Mouse (Mus musculus): ENCODE results near the gene Hspa12b. TPM values are rescaled to one million over a fixed set of nuclear protein-coding genes. Genes with fewer than 3 reads are reported as not detected.

Hspa12b gene
- polyA plus RNA-seq, 1 experiment from 2014 or later = 10.8 TPM

DNA sequence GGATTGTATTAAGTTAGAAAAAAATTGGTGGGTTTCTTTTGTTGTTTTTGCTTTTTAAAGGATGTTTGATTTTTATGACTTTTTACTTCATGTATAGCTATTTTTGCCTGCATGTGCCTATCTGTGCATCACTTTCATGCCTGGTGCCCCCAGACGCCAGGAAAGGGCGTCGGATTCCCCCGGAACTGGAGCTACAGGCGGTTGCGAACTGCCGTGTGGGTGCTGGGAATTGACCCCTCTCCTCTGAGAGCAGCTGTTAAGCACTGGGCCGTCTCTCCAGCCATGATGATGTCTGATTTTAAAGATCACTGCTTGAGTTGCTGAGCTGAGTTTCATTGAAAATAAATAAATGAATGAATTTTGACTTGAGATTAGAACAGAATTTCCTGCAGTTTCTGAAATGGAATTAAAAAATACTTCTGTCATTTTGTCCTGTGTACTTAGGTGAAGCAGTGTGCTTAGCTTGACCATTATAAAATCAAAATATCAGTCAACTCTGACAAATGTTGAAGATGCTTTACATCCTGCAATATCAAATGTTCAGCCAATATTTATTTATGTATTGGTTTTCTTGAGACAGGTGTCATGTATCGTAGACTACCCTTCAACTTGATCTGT lies 6.0 kb downstream of the Hspa12b start, which contains the start of gene Gm11037:
Gene Gm11037, plus strand, starts transcription at position 568 of the 618 bp plus-strand sequence.
- no peak within 1 kb of the TSS for H3K4me3 ChIP-seq
- peaks cover 2% of the 10 kb centered on the region; the same call in 1 of the 2 replicates for H3K36me3 ChIP-seq
- no peak for DNase-seq (ENCODE audit: low spot score)
- 87% methylated on average over 9 of the region's 9 CpGs for WGBS
- no peaks in the 10 kb centered on the region for H3K27me3 ChIP-seq (ENCODE audit: insufficient read depth, poor library complexity, severe bottlenecking)
- peak within 1 kb of the TSS; percentile 89 for H3K27ac ChIP-seq
- no peaks in the 10 kb centered on the region for H3K9me3 ChIP-seq
- peaks cover 56% of the 10 kb centered on the region for H3K4me1 ChIP-seq

DNA sequence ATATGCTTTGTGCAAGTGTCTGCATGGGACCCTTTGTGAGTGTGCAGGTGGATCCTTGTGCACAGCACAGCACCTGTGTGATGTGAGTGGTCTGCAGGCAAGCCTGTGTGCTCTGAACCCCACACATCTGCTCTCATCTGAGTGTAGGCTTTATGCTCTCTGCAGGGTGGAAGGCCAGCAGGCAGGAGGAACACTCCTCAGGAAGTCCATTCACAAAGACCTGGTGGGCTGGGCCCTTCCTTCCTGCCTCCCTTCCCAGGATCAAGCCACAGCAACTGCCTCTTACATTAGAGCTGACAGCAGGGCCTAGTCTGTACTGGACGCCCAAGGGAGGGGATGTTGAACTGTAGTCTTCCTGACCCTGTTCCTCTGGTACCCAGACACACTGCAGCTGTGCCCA lies 7.3 kb downstream of the Hspa12b start:
- peak; percentile 75 for DNase-seq (ENCODE audit: low spot score)
- WGBS = 43% methylated on average over 1 of the region's 1 CpGs
- peak overlapping the region; percentile 89 for H3K27ac ChIP-seq
- no peaks in the 10 kb centered on the region for H3K27me3 ChIP-seq (ENCODE audit: insufficient read depth, poor library complexity, severe bottlenecking)
- H3K4me1 ChIP-seq = peaks cover 50% of the 10 kb centered on the region
- H3K4me3 ChIP-seq = no peak overlapping the region
- H3K9me3 ChIP-seq = no peaks in the 10 kb centered on the region
- peaks cover 11% of the 10 kb centered on the region for H3K36me3 ChIP-seq

DNA sequence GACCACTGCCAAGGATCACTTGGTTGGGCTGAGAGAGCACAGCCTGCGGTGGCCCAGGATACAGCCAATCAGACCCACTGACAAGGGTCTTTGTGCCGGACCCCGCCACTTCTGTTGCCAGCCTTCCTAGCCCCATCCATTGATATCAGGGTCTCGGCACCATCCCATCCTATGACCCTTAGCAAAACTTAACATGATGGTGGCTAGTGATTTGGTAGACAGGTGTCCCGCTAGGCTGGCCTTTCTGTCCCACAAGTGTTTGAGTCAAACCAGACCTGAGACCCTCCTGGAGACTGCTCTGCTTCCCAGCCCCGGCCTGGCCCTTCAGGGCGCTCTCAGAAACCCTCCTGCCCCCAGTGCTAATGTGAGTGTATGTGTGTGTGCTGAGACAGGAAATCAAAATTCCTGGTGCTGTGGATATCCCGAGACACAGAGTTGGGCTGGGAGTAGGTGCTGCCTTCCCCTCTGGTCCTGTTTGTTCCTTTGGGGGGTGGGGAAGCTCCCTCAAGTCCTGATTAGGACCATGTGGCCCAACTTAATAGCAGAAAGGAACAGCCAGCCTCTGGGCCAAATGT lies 7.8 kb downstream of the Hspa12b start:
- no peaks in the 10 kb centered on the region for H3K9me3 ChIP-seq
- no peaks in the 10 kb centered on the region for H3K27me3 ChIP-seq (ENCODE audit: insufficient read depth, poor library complexity, severe bottlenecking)
- peak; percentile 73 for DNase-seq (ENCODE audit: low spot score)
- peaks cover 11% of the 10 kb centered on the region for H3K36me3 ChIP-seq
- 66% methylated on average over 8 of the region's 8 CpGs for WGBS
- H3K27ac ChIP-seq = peak overlapping the region; percentile 89
- no peak overlapping the region for H3K4me3 ChIP-seq
- peaks cover 50% of the 10 kb centered on the region for H3K4me1 ChIP-seq

DNA sequence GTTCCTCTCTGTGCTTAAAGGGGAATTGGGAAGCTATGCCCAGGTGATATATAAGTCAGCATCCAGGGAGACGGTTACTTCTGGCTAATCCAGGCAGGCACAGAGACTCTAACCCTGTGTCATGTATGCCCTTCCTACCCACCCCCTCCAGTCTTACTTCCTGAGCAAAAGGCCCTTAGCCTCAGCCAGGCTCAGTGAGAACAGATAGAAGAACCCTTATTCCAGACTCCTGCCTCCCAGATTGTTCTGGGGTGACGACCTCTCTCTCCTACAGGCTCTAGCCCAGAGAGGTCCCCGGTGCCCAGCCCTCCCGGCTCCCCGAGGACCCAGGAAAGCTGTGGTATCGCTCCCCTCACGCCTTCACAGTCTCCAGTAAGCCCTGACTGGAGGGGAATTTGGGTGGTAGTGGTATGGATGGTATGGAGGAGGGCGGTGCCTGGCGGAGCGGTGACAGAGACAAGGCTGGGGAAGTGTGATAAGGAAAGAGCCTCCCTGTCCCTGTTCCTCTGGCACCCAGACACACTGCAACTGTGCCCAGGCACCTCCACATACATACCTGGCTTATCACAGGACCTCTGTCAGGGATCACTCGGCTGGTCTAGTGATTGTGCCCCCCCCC lies 8.6 kb downstream of the Hspa12b start:
- Histone ChIP-seq H3K36me3 (peaks cover 14% of the 10 kb centered on the region), H3K27ac (peak overlapping the region; percentile 89), H3K27me3 (ENCODE audit: insufficient read depth, poor library complexity, severe bottlenecking) (no peaks in the 10 kb centered on the region), H3K4me1 (peaks cover 55% of the 10 kb centered on the region), H3K9me3 (no peaks in the 10 kb centered on the region), H3K4me3 (peak overlapping the region; percentile 27; the same call in 1 of the 2 replicates)
- WGBS = 7% methylated on average over 11 of the region's 11 CpGs
- peak; percentile 92 for DNase-seq (ENCODE audit: low spot score)

DNA sequence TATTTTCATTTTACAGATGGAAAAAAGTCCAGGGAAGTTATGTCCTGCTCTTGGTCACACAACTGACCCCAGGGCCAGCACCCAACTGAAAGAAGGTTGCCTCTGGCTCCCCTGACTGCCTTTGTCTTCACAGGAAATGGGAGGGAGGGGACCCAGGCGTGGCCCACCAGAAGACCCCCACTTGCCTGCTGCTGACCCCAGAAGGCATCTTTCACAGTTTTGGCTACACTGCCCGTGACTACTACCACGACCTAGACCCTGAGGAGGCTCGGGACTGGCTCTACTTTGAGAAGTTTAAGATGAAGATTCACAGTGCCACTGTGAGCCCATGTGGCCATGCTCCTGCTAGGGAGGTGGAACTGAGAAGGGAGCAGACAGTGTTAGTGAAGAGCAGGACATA lies 11.2 kb downstream of the Hspa12b start:
- DNase-seq (ENCODE audit: low spot score) = peak; percentile 75
- H3K4me3 ChIP-seq = no peak overlapping the region
- peaks cover 69% of the 10 kb centered on the region for H3K4me1 ChIP-seq
- H3K27me3 ChIP-seq (ENCODE audit: insufficient read depth, poor library complexity, severe bottlenecking) = no peaks in the 10 kb centered on the region
- H3K9me3 ChIP-seq = no peaks in the 10 kb centered on the region
- WGBS = 90% methylated on average over 4 of the region's 4 CpGs
- H3K36me3 ChIP-seq = peaks cover 30% of the 10 kb centered on the region
- H3K27ac ChIP-seq = 0 out of 2 replicates have a peak overlapping the region, but pooled peaks have one; percentile 24

DNA sequence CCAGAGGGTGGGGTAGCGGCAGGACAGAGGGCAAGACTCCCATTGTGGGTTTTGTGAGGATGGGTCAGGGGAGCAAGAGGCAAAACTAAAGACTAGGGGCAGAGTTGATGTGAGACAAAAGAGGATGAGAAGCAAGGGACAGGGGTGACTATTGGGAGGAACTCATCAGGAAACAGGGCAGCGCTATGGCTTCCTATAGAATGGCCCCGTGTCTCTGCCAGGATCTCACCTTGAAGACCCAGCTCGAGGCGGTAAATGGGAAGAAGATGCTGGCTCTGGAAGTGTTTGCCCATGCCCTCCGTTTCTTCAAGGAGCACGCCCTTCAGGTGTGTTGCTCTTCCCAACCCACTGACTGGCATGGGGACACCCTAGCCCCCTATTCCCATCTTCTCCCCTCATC lies 11.7 kb downstream of the Hspa12b start:
- peaks cover 35% of the 10 kb centered on the region for H3K36me3 ChIP-seq
- no peak overlapping the region for H3K4me3 ChIP-seq
- peaks cover 68% of the 10 kb centered on the region for H3K4me1 ChIP-seq
- 92% methylated on average over 7 of the region's 7 CpGs for WGBS
- no peaks in the 10 kb centered on the region for H3K27me3 ChIP-seq (ENCODE audit: insufficient read depth, poor library complexity, severe bottlenecking)
- peak; percentile 52 for DNase-seq (ENCODE audit: low spot score)
- H3K27ac ChIP-seq = no peak overlapping the region
- H3K9me3 ChIP-seq = no peaks in the 10 kb centered on the region

DNA sequence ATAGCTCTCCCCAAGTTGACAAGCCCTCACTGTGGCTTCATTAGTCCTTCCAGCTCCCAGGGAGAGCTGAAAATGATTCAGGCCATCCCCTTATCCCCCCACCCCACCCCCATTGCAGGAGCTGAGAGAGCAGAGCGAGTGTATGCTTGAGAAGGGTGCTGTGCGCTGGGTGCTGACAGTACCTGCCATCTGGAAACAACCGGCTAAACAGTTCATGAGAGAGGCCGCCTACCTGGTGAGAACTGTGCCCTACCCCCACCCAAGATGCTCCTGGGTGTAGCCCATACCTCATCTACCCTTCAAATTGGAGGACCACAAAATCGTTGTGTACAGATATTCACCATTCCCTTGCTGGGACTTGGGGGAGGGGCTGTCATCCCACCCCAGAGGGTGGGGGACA lies 12.2 kb downstream of the Hspa12b start:
- Histone ChIP-seq H3K4me3 (no peak overlapping the region), H3K27ac (peak overlapping the region; percentile 80; the same call in 1 of the 2 replicates), H3K27me3 (ENCODE audit: insufficient read depth, poor library complexity, severe bottlenecking) (no peaks in the 10 kb centered on the region), H3K4me1 (peaks cover 63% of the 10 kb centered on the region), H3K9me3 (no peaks in the 10 kb centered on the region), H3K36me3 (peaks cover 38% of the 10 kb centered on the region)
- peak; percentile 68 for DNase-seq (ENCODE audit: low spot score)
- WGBS = 78% methylated on average over 5 of the region's 5 CpGs

DNA sequence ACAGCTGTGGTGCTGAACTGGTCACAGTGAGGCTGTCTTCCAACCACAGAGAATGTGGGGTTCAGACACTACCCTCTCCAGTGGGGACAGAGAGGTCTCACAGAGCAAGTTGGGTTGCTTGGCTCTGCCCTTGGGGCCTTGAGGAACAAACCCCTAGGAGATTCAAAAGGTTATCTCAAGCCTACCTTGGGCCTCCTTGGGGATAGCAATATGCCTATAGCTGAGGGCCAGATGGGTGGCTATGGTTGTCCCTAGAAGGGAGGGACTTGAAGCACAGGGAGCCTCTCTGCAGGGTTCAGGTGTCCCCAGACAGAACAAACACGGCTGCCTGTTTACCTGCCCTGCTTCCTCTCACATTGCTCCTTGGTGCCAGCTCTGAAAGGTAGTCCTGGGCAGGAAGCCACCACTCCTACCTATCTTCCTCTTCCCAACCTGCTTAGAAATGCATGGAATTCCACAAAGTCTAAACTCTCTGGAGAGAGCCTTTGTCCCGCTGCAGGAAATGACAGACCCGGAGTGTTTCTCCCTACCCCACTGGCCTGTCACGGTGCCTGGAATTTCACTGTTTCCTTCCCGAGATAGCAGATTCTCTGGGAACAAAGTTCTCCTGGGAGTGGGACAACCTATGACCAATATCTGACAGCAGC lies 12.9 kb downstream of the Hspa12b start:
- peak overlapping the region; percentile 80 for H3K27ac ChIP-seq
- no peaks in the 10 kb centered on the region; the same call in 1 of the 2 replicates for H3K27me3 ChIP-seq (ENCODE audit: insufficient read depth, poor library complexity, severe bottlenecking)
- DNase-seq (ENCODE audit: low spot score) = peak; percentile 70
- peaks cover 45% of the 10 kb centered on the region for H3K36me3 ChIP-seq
- H3K9me3 ChIP-seq = no peaks in the 10 kb centered on the region
- no peak overlapping the region for H3K4me3 ChIP-seq
- 14% methylated on average over 5 of the region's 5 CpGs for WGBS
- peaks cover 63% of the 10 kb centered on the region for H3K4me1 ChIP-seq

DNA sequence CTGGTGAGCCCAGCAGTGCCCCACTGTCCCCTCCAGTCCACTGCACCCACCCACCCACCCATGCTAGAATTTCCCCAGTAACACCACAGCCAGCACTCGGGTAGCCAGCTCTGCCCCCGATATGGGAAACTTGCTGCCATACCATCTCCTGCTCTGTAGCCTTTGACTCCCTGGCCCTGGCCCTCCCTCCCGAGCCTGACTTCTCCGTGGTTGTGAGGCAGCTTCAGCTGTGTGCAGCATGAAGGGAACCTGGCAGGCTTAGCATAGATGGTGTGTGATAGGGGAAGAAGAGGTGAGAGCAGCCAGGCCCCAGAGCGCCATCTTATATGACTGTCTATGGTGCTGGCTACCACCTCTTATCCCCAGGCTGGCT lies 13.4 kb downstream of the Hspa12b start:
- Histone ChIP-seq H3K4me3 (peak overlapping the region; percentile 17; the same call in 1 of the 2 replicates), H3K27ac (peak overlapping the region; percentile 80), H3K4me1 (peaks cover 63% of the 10 kb centered on the region), H3K36me3 (peaks cover 49% of the 10 kb centered on the region), H3K27me3 (ENCODE audit: insufficient read depth, poor library complexity, severe bottlenecking) (no peaks in the 10 kb centered on the region; the same call in 1 of the 2 replicates), H3K9me3 (no peaks in the 10 kb centered on the region)
- 46% methylated on average over 5 of the region's 5 CpGs for WGBS
- peak; percentile 76 for DNase-seq (ENCODE audit: low spot score)

DNA sequence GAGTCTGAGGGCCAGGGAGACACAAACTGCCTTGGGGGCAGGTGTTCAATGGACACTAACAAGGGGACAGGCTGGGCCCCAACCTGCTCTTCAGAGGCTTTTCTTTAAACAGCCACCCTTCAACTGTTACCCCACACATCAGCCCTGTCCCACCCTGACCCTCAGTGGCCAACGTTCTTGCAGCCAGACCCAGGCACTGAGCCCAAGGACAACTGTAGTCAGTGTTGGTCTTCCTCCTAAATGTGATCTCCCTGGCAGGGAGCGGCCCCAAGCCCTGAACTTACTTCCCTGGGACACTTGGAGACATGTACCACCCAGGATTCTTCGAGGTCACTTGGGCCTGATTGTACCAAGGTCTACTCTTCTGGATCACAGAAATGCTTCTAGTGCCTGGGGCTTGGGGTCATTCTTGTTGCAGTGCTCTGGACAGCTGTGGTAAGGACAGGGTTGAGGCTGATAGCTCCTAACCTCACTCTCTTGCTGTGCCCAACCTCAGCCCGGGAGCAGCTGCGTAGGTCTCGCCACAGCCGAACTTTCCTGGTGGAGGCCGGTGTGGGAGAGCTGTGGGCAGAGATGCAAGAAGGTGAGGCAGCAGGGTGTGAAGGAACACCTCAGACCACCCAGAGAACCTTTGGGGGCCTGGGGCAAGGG lies 14.4 kb downstream of the Hspa12b start:
- H3K27ac ChIP-seq = peak overlapping the region; percentile 80
- WGBS = 84% methylated on average over 8 of the region's 8 CpGs
- peaks cover 59% of the 10 kb centered on the region for H3K36me3 ChIP-seq
- H3K4me1 ChIP-seq = peaks cover 59% of the 10 kb centered on the region
- H3K4me3 ChIP-seq = no peak overlapping the region
- no peaks in the 10 kb centered on the region for H3K9me3 ChIP-seq
- peak; percentile 74 for DNase-seq (ENCODE audit: low spot score)
- H3K27me3 ChIP-seq (ENCODE audit: insufficient read depth, poor library complexity, severe bottlenecking) = peaks cover 5% of the 10 kb centered on the region

DNA sequence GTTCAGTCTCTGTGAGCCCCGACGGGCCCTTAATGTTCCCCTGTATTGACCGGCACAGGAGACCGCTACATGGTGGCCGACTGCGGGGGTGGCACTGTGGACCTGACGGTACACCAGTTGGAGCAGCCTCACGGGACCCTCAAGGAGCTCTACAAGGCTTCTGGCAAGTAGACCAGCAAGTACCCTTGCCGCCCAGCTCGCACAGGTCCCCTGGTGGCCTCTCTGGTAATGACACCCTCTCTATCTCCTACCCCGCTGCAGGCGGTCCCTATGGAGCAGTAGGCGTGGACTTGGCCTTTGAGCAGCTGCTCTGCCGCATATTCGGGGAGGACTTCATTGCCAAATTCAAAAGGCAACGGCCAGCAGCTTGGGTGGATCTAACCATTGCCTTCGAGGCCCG lies 15.5 kb downstream of the Hspa12b start:
- H3K9me3 ChIP-seq = no peaks in the 10 kb centered on the region
- no peak overlapping the region for H3K4me3 ChIP-seq
- peaks cover 68% of the 10 kb centered on the region for H3K36me3 ChIP-seq
- WGBS = 24% methylated on average over 18 of the region's 18 CpGs
- peak; percentile 91 for DNase-seq (ENCODE audit: low spot score)
- peaks cover 63% of the 10 kb centered on the region for H3K4me1 ChIP-seq
- peaks cover 8% of the 10 kb centered on the region for H3K27me3 ChIP-seq (ENCODE audit: insufficient read depth, poor library complexity, severe bottlenecking)
- peak overlapping the region; percentile 42; the same call in 1 of the 2 replicates for H3K27ac ChIP-seq

DNA sequence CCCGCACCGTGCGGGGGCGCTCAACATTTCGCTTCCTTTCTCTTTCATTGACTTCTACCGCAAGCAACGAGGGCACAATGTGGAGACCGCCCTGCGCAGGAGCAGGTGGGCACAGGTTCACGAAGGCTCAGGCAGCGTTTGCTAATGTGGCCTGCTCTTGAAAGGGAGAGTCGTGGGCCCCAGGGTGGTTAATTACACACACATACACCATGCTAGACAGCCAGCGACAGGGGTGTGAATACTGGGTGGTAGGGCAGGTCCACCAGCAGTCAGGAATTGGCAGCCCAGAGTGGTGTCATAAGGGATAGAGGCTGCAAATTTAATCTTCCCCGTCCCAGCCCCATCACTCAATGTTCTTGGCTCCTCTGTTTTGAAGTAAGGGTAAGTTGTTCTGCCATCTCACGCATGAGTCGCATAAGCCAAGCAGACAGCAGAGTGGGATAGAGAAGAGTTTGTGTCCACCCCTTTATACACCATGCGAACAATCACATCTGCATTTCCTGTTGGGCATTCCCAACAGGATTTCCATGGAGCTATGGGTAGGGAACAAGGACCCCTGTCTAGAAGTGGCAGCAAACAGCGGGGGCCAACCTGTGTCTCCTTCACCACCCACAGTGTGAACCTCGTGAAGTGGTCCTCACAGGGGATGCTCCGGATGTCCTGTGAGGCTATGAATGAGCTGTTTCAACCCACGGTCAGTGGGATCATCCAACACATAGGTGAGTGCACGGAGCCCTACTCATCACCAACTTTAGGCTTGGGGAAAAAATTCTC lies 16.1 kb downstream of the Hspa12b start:
- WGBS = 65% methylated on average over 22 of the region's 22 CpGs
- DNase-seq (ENCODE audit: low spot score) = peak; percentile 74
- H3K4me1 ChIP-seq = peaks cover 66% of the 10 kb centered on the region
- H3K36me3 ChIP-seq = peaks cover 73% of the 10 kb centered on the region
- no peaks in the 10 kb centered on the region for H3K9me3 ChIP-seq
- H3K27me3 ChIP-seq (ENCODE audit: insufficient read depth, poor library complexity, severe bottlenecking) = peaks cover 8% of the 10 kb centered on the region
- peak overlapping the region; percentile 42; the same call in 1 of the 2 replicates for H3K27ac ChIP-seq
- no peak overlapping the region for H3K4me3 ChIP-seq
